Mouse (Mus musculus) hindbrain, embryonic 12.5 days (tissue): ENCODE results near the gene Gnb2. TPM values are rescaled to one million over a fixed set of nuclear protein-coding genes. Genes with fewer than 3 reads are reported as not detected.

Experiments used
- ATAC-seq: fragments of 200-750 bp; cut with Nextera tagmentation; 2 replicates; pipeline ENCODE4 v1.8.0; 2017; ENCODE audit warnings: moderate TSS enrichment; ENCODE audit not compliant: low FRiP score
- H3K27ac ChIP-seq: fragments of 300-500 bp; sonication (generic); 2 replicates; pipeline ENCODE4 v1.5.1; 2016; ENCODE audit warnings: mild to moderate bottlenecking
- H3K27me3 ChIP-seq: fragments of 300-500 bp; sonication (generic); 2 replicates; pipeline ENCODE4 v1.6.1; 2016; ENCODE audit warnings: mild to moderate bottlenecking
- H3K36me3 ChIP-seq: fragments of 300-500 bp; sonication (generic); 2 replicates; pipeline ENCODE4 v1.6.1; 2016; ENCODE audit warnings: mild to moderate bottlenecking
- H3K4me1 ChIP-seq: fragments of 300-500 bp; sonication (generic); 2 replicates; pipeline ENCODE4 v1.6.1; 2016
- H3K4me2 ChIP-seq: fragments of 300-500 bp; sonication (generic); replicated peaks from 2 replicates; pipeline ENCODE4 v1.6.1; 2016; ENCODE audit warnings: mild to moderate bottlenecking
- H3K4me3 ChIP-seq: fragments of 300-500 bp; sonication (generic); 2 replicates; pipeline ENCODE4 v1.5.1; 2016; ENCODE audit warnings: mild to moderate bottlenecking
- H3K9ac ChIP-seq: fragments of 300-500 bp; sonication (generic); 2 replicates; pipeline ENCODE4 v1.6.1; 2016; ENCODE audit warnings: mild to moderate bottlenecking, moderate library complexity
- H3K9me3 ChIP-seq: fragments of 300-500 bp; sonication (generic); replicated peaks from 2 replicates; pipeline ENCODE4 v1.6.1; 2016; ENCODE audit warnings: mild to moderate bottlenecking
- WGBS: fragments of 180-500 bp; shearing (Covaris S2); methylation state at CpG from one replicate; pipeline ENCODE4 v1.1.7; 2016; 5-methylcytosine and 5-hydroxymethylcytosine counted together
- polyA plus RNA-seq: library from polyadenylated mRNA; unstranded; fragments of >200 nt; fragmentation: Nextera tagmentation; extraction: Ambion mirVana; gene quantifications from 2 replicates; pipeline ENCODE4 v1.2.1, GENCODE M21; 2016

The Gnb2 gene
- polyA plus RNA-seq, 1 experiment from 2014 or later, result 467 TPM

DNA sequence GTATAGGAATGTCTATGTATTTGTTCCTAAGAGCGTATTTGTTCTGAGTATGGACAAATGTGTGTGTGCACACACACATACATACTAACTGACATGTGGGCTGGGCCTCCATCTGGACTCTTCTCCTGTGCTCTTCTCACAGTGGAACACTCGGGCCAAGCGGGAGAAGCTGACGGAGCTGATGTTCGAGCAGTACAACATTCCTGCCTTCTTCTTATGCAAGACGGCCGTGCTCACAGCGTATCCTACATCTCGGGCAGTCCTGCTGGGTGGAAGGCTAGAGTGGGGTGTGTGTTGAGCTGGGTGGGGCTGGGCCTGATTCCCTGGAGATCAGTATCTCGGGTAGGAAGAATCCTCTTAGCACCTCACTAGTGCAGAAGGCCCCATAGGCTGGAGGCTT is 29.7 kb upstream of the Gnb2 start:
- Histone ChIP-seq H3K9me3 (no peaks in the 10 kb centered on the region), H3K4me2 (no peak overlapping the region), H3K27me3 (0 out of 2 replicates have a peak, but pooled peaks cover 3% of the 10 kb centered on the region), H3K4me3 (no peak overlapping the region), H3K27ac (no peak overlapping the region), H3K36me3 (no peaks in the 10 kb centered on the region; the same call in 1 of the 2 replicates), H3K9ac (no peak overlapping the region; the same call in 1 of the 2 replicates), H3K4me1 (peaks cover 3% of the 10 kb centered on the region; the same call in 1 of the 2 replicates)
- WGBS, result 75% methylated on average over 10 of the region's 10 CpGs
- ATAC-seq, result no peak

DNA sequence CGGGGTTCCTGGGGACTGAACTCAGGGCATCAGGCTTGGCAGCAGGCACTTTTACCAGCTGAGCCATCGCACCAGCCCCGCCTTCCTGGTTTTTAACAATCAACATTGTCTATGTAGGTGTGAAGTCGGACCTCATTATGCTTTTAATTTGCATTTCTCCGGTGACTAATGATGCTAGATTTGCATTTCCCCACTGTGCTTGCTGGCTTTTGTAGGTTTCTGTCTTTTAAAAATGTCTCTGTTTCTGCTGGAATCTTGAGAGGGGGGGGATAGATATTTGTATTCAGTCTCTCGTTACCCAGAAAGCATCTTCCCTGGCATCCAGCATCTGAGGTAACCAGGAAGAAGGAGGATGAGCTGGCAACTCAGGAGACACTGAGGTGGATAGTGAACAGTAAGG is 28.2 kb upstream of the Gnb2 start:
- Histone ChIP-seq H3K9ac (no peak overlapping the region), H3K36me3 (no peaks in the 10 kb centered on the region; the same call in 1 of the 2 replicates), H3K27me3 (0 out of 2 replicates have a peak, but pooled peaks cover 3% of the 10 kb centered on the region), H3K4me1 (peaks cover 3% of the 10 kb centered on the region; the same call in 1 of the 2 replicates), H3K9me3 (no peaks in the 10 kb centered on the region), H3K27ac (no peak overlapping the region), H3K4me2 (no peak overlapping the region), H3K4me3 (no peak overlapping the region)
- ATAC-seq, result no peak
- WGBS, result 54% methylated on average over 6 of the region's 6 CpGs

DNA sequence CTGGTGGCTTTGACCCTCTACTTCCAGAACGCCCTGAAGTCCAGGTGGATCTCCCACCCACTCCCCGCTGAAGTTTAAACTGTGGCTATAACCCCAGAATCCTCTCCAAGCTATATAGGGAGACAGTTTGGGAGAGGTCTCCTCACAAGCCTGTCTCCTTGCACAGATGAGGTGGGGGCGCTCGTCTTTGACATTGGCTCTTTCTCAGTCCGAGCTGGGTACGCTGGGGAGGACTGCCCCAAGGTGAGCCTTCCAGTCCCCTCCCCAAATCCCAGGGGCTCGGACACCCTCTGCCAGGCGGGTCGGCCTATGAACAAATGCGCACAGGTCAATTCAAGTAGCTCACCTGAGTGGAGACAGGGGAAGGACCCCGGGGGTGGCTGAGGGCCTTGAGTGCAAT is 20.6 kb upstream of the Gnb2 start:
- peak overlapping the region; percentile 72 for H3K27ac ChIP-seq
- H3K4me2 ChIP-seq, result peak overlapping the region; percentile 52
- peak; percentile 45; the same call in 1 of the 2 replicates for ATAC-seq
- no peaks in the 10 kb centered on the region for H3K9me3 ChIP-seq
- H3K4me3 ChIP-seq, result peak overlapping the region; percentile 54
- H3K4me1 ChIP-seq, result peaks cover 9% of the 10 kb centered on the region; the same call in 1 of the 2 replicates
- no peaks in the 10 kb centered on the region for H3K36me3 ChIP-seq
- H3K27me3 ChIP-seq, result peaks cover 15% of the 10 kb centered on the region; the same call in 1 of the 2 replicates
- peak overlapping the region; percentile 60 for H3K9ac ChIP-seq
- WGBS, result 43% methylated on average over 11 of the region's 11 CpGs

DNA sequence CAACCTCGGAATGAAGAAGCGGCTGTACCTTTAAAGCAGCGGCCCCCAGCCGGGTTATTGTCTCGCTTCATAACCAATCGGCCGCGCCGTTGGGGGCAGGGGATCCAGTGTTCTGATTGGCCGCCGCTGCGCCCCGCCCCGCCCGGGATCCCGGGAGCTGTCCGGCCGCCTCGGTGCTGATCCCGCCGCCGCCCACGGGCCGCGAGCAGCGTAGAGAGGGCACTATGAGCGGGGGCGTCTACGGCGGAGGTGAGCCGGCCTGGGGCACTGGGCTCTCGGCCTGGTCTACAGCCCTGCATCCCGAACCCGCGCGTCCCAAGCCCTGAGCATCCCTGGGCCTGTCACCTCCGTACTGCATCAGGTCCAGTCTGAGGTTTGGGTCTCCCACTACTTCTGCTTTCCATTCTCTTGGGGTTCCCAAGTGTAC is 20.1 kb upstream of the Gnb2 start, which contains the start of gene Actl6b:
Gene Actl6b (plus strand): TSS at position 107 of the 427 bp plus-strand sequence.
- WGBS, result under 1% methylated on average over 37 of the region's 37 CpGs
- Histone ChIP-seq H3K9me3 (no peaks in the 10 kb centered on the region), H3K36me3 (no peaks in the 10 kb centered on the region), H3K27me3 (peaks cover 15% of the 10 kb centered on the region; the same call in 1 of the 2 replicates), H3K27ac (peak within 1 kb of the TSS; percentile 72), H3K9ac (peak within 1 kb of the TSS; percentile 60), H3K4me2 (peak within 1 kb of the TSS; percentile 52), H3K4me1 (peaks cover 9% of the 10 kb centered on the region; the same call in 1 of the 2 replicates), H3K4me3 (peak within 1 kb of the TSS; percentile 54)
- ATAC-seq, result peak; percentile 94

DNA sequence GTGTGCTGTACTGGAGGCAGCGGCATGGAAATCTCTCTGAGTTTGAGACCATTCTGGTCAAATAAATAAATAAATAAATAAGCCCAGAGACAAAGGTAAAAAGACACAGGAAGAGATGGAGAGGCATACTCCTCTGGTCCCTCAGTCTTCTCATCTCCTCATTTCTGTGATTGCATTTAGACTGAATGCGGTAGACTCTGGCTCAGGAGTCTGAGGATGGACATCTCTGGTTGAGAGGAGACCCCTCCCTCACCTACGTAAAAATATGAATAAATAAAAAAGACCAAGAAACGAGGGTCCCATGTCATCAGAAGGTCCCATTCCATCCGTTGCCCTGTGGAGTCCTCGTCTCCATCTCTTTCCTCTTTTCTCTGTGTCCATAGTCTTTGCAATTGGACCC is 19.7 kb upstream of the Gnb2 start:
- Histone ChIP-seq H3K9ac (peak overlapping the region; percentile 60), H3K4me1 (peaks cover 9% of the 10 kb centered on the region; the same call in 1 of the 2 replicates), H3K36me3 (no peaks in the 10 kb centered on the region), H3K27ac (peak overlapping the region; percentile 72), H3K27me3 (peaks cover 15% of the 10 kb centered on the region; the same call in 1 of the 2 replicates), H3K4me3 (peak overlapping the region; percentile 54), H3K9me3 (no peaks in the 10 kb centered on the region), H3K4me2 (peak overlapping the region; percentile 52)
- 26% methylated on average over 6 of the region's 6 CpGs for WGBS
- peak; percentile 29 for ATAC-seq

DNA sequence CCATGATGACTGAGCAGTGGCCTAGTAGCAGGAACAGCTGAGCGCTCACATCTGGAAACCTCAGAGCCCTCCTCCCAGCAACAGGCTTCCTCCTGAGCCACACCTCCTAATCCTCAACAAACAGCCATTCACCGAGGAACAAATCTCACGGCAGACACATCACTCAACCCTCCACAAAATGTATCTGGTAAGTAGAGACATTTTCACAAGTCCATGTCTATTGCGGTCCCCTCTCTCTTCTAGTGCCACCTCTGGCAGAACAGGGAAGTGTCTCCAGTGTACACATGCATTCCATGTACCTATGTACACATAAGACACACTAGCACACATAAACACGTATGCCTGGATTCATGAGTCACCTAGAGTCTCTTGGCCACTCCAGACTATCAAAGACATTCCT is 17.8 kb upstream of the Gnb2 start:
- peaks cover 9% of the 10 kb centered on the region; the same call in 1 of the 2 replicates for H3K4me1 ChIP-seq
- H3K36me3 ChIP-seq, result no peaks in the 10 kb centered on the region
- H3K9ac ChIP-seq, result no peak overlapping the region
- no peak for ATAC-seq
- H3K27me3 ChIP-seq, result peaks cover 15% of the 10 kb centered on the region; the same call in 1 of the 2 replicates
- WGBS, result 76% methylated on average over 5 of the region's 5 CpGs
- no peak overlapping the region for H3K4me2 ChIP-seq
- H3K27ac ChIP-seq, result no peak overlapping the region
- no peaks in the 10 kb centered on the region for H3K9me3 ChIP-seq
- no peak overlapping the region for H3K4me3 ChIP-seq

DNA sequence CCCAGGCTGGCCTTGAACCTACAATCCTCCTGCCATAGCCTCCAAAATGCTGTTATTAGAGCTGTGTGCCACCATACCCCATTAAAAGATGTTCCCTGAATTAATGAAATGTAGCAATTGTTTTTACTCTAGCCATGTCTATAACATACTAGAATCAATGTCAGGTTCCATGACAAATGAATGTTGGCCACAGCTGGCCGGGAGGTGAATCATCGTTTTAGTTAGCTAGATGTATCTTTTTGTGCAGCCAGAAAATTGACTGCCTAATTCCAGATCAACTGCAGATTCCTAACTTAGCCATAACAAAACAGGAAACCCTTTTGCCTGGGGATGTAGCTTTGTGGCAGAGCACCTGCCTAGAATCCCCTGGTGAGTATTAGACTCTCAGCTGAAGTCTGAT is 16.5 kb upstream of the Gnb2 start:
- H3K4me1 ChIP-seq, result peaks cover 8% of the 10 kb centered on the region; the same call in 1 of the 2 replicates
- no peak overlapping the region for H3K9ac ChIP-seq
- H3K4me3 ChIP-seq, result no peak overlapping the region
- 85% methylated on average over 2 of the region's 2 CpGs for WGBS
- no peak overlapping the region for H3K27ac ChIP-seq
- no peak overlapping the region for H3K4me2 ChIP-seq
- no peaks in the 10 kb centered on the region for H3K9me3 ChIP-seq
- H3K36me3 ChIP-seq, result no peaks in the 10 kb centered on the region
- no peak for ATAC-seq
- H3K27me3 ChIP-seq, result peaks cover 11% of the 10 kb centered on the region; the same call in 1 of the 2 replicates

DNA sequence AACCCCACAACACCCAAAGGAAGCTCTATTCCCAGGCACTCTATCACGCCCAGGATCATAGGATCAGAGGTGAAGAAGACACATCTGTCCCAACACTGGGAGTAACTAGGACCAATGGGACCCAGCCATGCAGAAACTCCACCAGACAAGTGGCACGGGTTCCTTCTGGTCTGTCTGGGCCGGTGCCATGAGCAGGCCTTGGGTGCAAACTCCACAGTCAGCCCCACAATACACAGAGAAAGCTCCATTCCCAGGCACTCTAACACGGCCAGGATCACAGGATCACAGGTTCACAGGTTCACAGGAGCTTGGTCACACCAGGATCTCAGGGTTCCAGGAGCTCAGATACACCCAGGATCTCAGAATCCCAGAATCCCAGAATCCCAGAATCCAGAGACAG is 12.3 kb upstream of the Gnb2 start:
- Histone ChIP-seq H3K27me3 (no peaks in the 10 kb centered on the region), H3K36me3 (no peaks in the 10 kb centered on the region)

DNA sequence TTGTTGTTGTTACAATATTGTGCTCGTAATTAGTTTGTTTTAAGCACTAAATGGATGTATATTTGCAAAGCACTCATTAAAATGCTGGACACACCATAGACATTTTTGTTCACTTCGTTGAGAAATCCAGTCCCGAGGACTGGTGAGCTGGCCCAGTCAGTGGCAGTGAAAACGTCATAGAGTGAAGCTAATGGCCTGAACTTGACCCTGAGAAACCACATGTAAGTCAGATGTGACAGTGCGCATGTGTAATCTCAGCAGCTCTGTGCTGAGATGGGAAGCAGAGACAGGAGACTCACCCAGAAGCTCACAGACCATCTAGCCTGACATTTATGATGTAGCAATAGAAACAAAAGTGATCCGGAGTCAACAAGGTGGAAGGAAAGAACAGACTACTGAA is 11.6 kb upstream of the Gnb2 start:
- H3K9me3 ChIP-seq, result no peaks in the 10 kb centered on the region
- no peaks in the 10 kb centered on the region for H3K36me3 ChIP-seq
- no peaks in the 10 kb centered on the region for H3K4me1 ChIP-seq
- no peak overlapping the region for H3K4me3 ChIP-seq
- H3K9ac ChIP-seq, result no peak overlapping the region
- no peak overlapping the region for H3K4me2 ChIP-seq
- no peak overlapping the region for H3K27ac ChIP-seq
- 76% methylated on average over 6 of the region's 6 CpGs for WGBS
- ATAC-seq, result no peak
- H3K27me3 ChIP-seq, result no peaks in the 10 kb centered on the region

More for the DNA sequence above, 12.3 kb upstream of the Gnb2 start:
- no peaks in the 10 kb centered on the region for H3K4me1 ChIP-seq
- no peak overlapping the region for H3K4me2 ChIP-seq
- 81% methylated on average over 4 of the region's 4 CpGs for WGBS
- no peak overlapping the region for H3K4me3 ChIP-seq
- no peak for ATAC-seq
- H3K9ac ChIP-seq, result no peak overlapping the region
- no peak overlapping the region for H3K27ac ChIP-seq
- H3K9me3 ChIP-seq, result no peaks in the 10 kb centered on the region

DNA sequence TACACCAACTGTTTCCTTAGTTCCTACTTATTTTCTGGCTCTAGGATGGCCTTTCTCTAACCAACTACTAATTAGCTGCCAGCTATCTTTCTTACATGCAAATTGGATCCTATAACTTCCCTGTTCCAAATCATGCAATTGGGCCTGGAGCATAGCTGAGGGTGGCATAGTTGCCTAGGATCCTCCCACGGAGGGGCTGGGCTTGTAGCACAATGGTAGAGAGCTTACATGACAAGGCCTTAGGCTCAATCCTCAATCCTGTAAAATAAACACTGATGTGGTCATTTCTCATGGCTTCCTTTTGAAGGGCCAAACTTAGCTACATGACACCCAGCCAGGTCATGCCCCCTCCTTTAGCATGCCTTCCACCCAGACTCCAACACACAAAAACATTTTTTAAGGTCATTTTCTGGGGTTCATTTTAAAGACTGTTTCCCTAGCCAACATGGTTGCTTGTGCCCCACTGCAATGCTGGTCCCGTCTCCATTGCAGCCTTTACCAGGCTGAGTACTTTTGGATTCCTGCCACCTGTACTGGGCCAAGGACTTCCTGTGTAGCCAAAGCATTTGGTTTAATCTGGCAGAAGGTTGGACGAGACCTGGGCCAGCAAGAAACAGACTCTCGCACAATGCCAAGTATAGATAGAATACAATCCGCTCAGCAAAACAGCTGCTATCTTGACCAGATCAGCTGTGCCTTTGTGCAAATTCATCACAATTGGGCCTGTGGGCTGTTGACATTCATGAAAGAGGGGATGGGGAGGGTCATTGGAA is 8.6 kb upstream of the Gnb2 start:
- Histone ChIP-seq H3K27me3 (no peaks in the 10 kb centered on the region), H3K4me3 (no peak overlapping the region), H3K36me3 (no peaks in the 10 kb centered on the region), H3K27ac (no peak overlapping the region), H3K9me3 (no peaks in the 10 kb centered on the region), H3K4me2 (no peak overlapping the region), H3K4me1 (0 out of 2 replicates have a peak, but pooled peaks cover 2% of the 10 kb centered on the region), H3K9ac (no peak overlapping the region)
- no peak for ATAC-seq
- WGBS, result 79% methylated on average over 5 of the region's 5 CpGs

DNA sequence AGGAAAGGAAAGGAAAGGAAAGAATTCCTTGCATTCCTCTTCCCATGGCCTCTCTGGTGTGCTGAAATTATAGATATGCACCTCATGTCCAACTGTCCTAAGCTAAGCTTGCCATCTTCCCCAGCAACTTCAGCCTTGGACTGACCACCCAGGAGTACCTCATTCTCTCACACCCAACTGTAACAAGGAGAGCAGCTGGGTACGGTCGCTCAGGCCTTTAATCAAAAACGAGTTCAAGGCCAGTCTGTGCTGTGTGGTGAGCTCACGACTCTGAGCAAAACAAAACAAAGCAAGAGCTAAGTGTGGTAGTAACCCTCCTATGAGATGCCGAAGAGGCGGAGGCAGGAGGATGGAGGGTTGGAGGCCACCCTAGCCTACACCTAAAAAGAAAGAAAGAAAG is 7.7 kb upstream of the Gnb2 start:
- H3K4me3 ChIP-seq, result no peak overlapping the region

DNA sequence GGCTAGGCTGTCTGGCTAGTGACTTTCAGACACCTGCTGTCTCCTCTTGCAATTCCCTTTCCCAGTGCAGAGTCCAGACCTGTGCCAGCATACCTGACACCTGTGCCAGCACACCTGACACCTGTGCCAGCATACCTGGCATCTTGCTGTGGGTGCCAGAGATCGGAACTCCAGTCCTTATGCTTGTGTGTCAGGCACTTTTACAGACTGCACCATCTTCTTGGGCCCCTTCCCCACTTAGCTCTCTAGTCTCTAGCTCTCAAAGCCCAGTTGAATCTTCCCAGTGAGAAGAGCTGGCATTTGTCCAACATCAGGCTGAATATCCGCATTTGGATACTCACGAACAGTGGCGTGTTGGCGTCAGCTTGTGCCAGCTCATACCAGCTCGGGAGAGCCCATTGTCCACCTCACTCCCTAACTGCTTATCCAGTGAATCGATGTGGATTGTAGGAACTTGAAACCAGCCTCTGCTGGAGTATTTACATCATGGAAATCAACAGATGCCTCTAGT is 6.0 kb upstream of the Gnb2 start:
- Histone ChIP-seq H3K9ac (no peak overlapping the region), H3K36me3 (no peaks in the 10 kb centered on the region), H3K4me2 (no peak overlapping the region), H3K4me1 (0 out of 2 replicates have a peak, but pooled peaks cover 2% of the 10 kb centered on the region), H3K27me3 (no peaks in the 10 kb centered on the region), H3K4me3 (no peak overlapping the region), H3K9me3 (no peaks in the 10 kb centered on the region), H3K27ac (no peak overlapping the region)
- no peak for ATAC-seq
- 73% methylated on average over 7 of the region's 7 CpGs for WGBS

More for the DNA sequence above, 7.7 kb upstream of the Gnb2 start:
- H3K27me3 ChIP-seq, result no peaks in the 10 kb centered on the region
- H3K4me2 ChIP-seq, result no peak overlapping the region
- ATAC-seq, result no peak
- H3K36me3 ChIP-seq, result no peaks in the 10 kb centered on the region
- H3K4me1 ChIP-seq, result 0 out of 2 replicates have a peak, but pooled peaks cover 2% of the 10 kb centered on the region
- 76% methylated on average over 6 of the region's 6 CpGs for WGBS
- H3K9me3 ChIP-seq, result no peaks in the 10 kb centered on the region
- no peak overlapping the region for H3K9ac ChIP-seq
- H3K27ac ChIP-seq, result no peak overlapping the region
